Comparison of ENCODE assay signal across 22 mouse cellular contexts in genomic region chr10:96350692-96351091, GRCm38 (mm10).
A peak's percentile ranks its signal among the peaks of the same experiment; 100 is the strongest.
DNase-seq lines count a peak whose midpoint lies in the region; ATAC-seq and TF ChIP-seq lines count a peak whose summit lies in the region.
"Had no signal": no experiment of that assay in that cellular context is flagged by ENCODE, and none has a peak within 500 bp of the region (broad histone marks: within the 10 kb centered on the region; RNA-seq: fewer than 3 reads in every experiment).

No protein-coding gene starts in this region.

- TF ChIP-seq CTCF in spleen, adult 2 months (IDR thresholded peaks at IDR 0.05; ENCODE audit: extremely low read depth, insufficient read depth, insufficient read length, insufficient replicate concordance): no peak

- H3K27me3 ChIP-seq in spleen, adult 2 months (ENCODE audit: control insufficient read depth, insufficient read depth, low read length): no peaks in the 10 kb centered on the region
- H3K27me3 ChIP-seq in hindbrain, embryonic 11.5 days (ENCODE audit: control insufficient read depth, insufficient read depth, low read length): no peaks in the 10 kb centered on the region
- H3K27me3 ChIP-seq: embryonic facial prominence, embryonic 13.5 days; embryonic facial prominence, embryonic 15.5 days; forebrain, embryonic 12.5 days had no signal

- H3K36me3 ChIP-seq in spleen, adult 2 months (ENCODE audit: control insufficient read depth, insufficient read depth, low read length): no peaks in the 10 kb centered on the region
- H3K36me3 ChIP-seq in hindbrain, embryonic 11.5 days (ENCODE audit: control insufficient read depth, insufficient read depth, low read length): no peaks in the 10 kb centered on the region
- H3K36me3 ChIP-seq: embryonic facial prominence, embryonic 13.5 days; embryonic facial prominence, embryonic 15.5 days; forebrain, embryonic 10.5 days; forebrain, embryonic 12.5 days had no signal

- peak; percentile 68 for ATAC-seq in megakaryocyte-erythroid progenitor cell, adult 5-6 weeks (replicated peaks; ENCODE audit: low FRiP score, low TSS enrichment, poor library complexity, severe bottlenecking)
- no peak for ATAC-seq in hindbrain, embryonic 11.5 days (ENCODE audit: low FRiP score)
- ATAC-seq: forebrain, embryonic 14.5 days had no signal

- H3K9ac ChIP-seq in hindbrain, embryonic 11.5 days (ENCODE audit: low read depth, low read length): no peak overlapping the region
- H3K9ac ChIP-seq: embryonic facial prominence, embryonic 13.5 days; embryonic facial prominence, embryonic 15.5 days; forebrain, embryonic 12.5 days had no signal

- no peak overlapping the region for H3K4me3 ChIP-seq in spleen, adult 2 months (ENCODE audit: extremely low read depth, insufficient read depth, insufficient read length)
- H3K4me3 ChIP-seq in hindbrain, embryonic 11.5 days (ENCODE audit: low read depth, low read length): no peak overlapping the region
- H3K4me3 ChIP-seq: embryonic facial prominence, embryonic 13.5 days; embryonic facial prominence, embryonic 15.5 days; erythroblast, embryonic 14.5 days; forebrain, embryonic 10.5 days; forebrain, embryonic 12.5 days had no signal

- peaks cover 3% of the 10 kb centered on the region; the same call in 1 of the 2 replicates for H3K4me1 ChIP-seq in spleen, adult 2 months (ENCODE audit: control insufficient read depth, insufficient read depth, insufficient read length)
- H3K4me1 ChIP-seq in hindbrain, embryonic 11.5 days (replicated peaks; ENCODE audit: control insufficient read depth, insufficient read depth, low read length): no peaks in the 10 kb centered on the region
- H3K4me1 ChIP-seq: embryonic facial prominence, embryonic 13.5 days; embryonic facial prominence, embryonic 15.5 days; forebrain, embryonic 10.5 days; forebrain, embryonic 12.5 days had no signal

- no peak for TF ChIP-seq POLR2A in spleen, adult 2 months (IDR thresholded peaks at IDR 0.05; ENCODE audit: low read depth, low read length)

- DNase-seq in spleen, adult 2 months (ENCODE audit: low read depth in 1 of 2, low spot score in 2 of 2): no peak
- no peak for DNase-seq in spleen, adult 18-20 months
- DNase-seq in natural killer cell, adult 2 months (ENCODE audit: low spot score in 2 of 2): peak; percentile 74 to 88
- no peak for DNase-seq in hindbrain, embryonic 11.5 days (ENCODE audit: low spot score)
- no peak for DNase-seq in yolk sac, embryonic 10.5 days (ENCODE audit: low spot score)
- DNase-seq: adrenal gland, adult 2 months; adrenal gland, postnatal 10 days; adrenal gland, postnatal 25 days; cerebellum, adult 11 months; cerebellum, adult 18-20 months; cerebellum, adult 8-10 months; cerebellum, adult 9-11 months; cerebellum, postnatal 14 days; cerebellum, postnatal 36 days; embryo, embryonic 11 days had no signal

- H3K4me2 ChIP-seq in hindbrain, embryonic 11.5 days (replicated peaks; ENCODE audit: low read depth, low read length): no peak overlapping the region
- H3K4me2 ChIP-seq: embryonic facial prominence, embryonic 13.5 days; embryonic facial prominence, embryonic 15.5 days; forebrain, embryonic 12.5 days had no signal

- WGBS in spleen, adult 2 months: 76% methylated on average over 4 of the region's 4 CpGs
- WGBS in hindbrain, embryonic 11.5 days: 77% methylated on average over 4 of the region's 4 CpGs

- H3K27ac ChIP-seq in spleen, adult 2 months (ENCODE audit: insufficient read depth, low read length): 0 out of 2 replicates have a peak overlapping the region, but pooled peaks have one; percentile 5
- no peak overlapping the region for H3K27ac ChIP-seq in hindbrain, embryonic 11.5 days (ENCODE audit: low read depth, low read length)
- H3K27ac ChIP-seq: embryonic facial prominence, embryonic 13.5 days; embryonic facial prominence, embryonic 15.5 days; forebrain, embryonic 10.5 days; forebrain, embryonic 12.5 days had no signal

- no peaks in the 10 kb centered on the region for H3K9me3 ChIP-seq in hindbrain, embryonic 11.5 days (ENCODE audit: control insufficient read depth, low read length)
- H3K9me3 ChIP-seq: embryonic facial prominence, embryonic 13.5 days; embryonic facial prominence, embryonic 15.5 days; forebrain, embryonic 12.5 days had no signal

Comparison
In these comparisons a context has a peak if more than half of its experiments do, and no peak if none do; other contexts are left out.
1. DNase-seq: peak in natural killer cell, adult 2 months (2 of 2); none in spleen, adult 2 months (0 of 2), spleen, adult 18-20 months (0 of 2), hindbrain, embryonic 11.5 days (single experiment) and yolk sac, embryonic 10.5 days (single experiment).